26 mouse cellular contexts compared by ENCODE assay signal in the genomic region with DNA sequence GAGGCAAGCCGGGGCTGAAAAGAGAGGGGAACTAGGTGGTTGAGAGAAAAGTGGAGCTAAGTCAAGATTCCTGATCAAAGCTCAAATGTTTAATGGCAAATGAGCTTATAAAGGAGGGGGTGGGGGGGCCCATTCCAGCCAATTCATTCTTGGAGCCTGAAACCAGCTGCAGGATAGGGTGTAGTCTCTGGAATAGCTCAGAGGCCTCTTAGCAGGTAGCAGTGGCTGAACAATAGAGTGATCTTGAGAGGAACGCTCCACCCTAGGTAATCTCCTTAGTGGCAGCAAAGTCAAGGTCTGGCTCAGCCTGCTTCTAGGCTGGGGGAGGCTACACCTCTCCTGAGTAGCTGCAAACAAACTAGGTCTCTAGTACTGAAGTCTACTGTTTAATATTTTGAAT.
"Had no signal": no experiment of that assay in that cellular context is flagged by ENCODE, and none has a peak within 500 bp of the region (broad histone marks: within the 10 kb centered on the region; RNA-seq: fewer than 3 reads in every experiment).

No protein-coding gene starts in this region.

- H3K4me1 ChIP-seq: heart, embryonic 13.5 days; heart, embryonic 15.5 days; hindbrain, embryonic 13.5 days; hindbrain, embryonic 15.5 days; kidney, embryonic 15.5 days; limb, embryonic 13.5 days; limb, embryonic 15.5 days; liver, embryonic 13.5 days had no signal

- H3K4me2 ChIP-seq: heart, embryonic 11.5 days; heart, embryonic 13.5 days; heart, embryonic 15.5 days; hindbrain, embryonic 13.5 days; hindbrain, embryonic 15.5 days; kidney, embryonic 15.5 days; limb, embryonic 13.5 days; limb, embryonic 15.5 days; liver, embryonic 13.5 days had no signal

- H3K9me3 ChIP-seq: heart, embryonic 13.5 days; heart, embryonic 15.5 days; hindbrain, embryonic 13.5 days; hindbrain, embryonic 15.5 days; kidney, embryonic 15.5 days; limb, embryonic 15.5 days; liver, embryonic 13.5 days had no signal

- H3K27ac ChIP-seq: heart, adult 2 months; heart, embryonic 13.5 days; heart, embryonic 15.5 days; hindbrain, embryonic 13.5 days; hindbrain, embryonic 15.5 days; hindbrain, postnatal 0 days; kidney, embryonic 15.5 days; kidney, postnatal 0 days; limb, embryonic 13.5 days; limb, embryonic 15.5 days; liver, embryonic 13.5 days had no signal

- H3K9ac ChIP-seq: heart, embryonic 13.5 days; heart, embryonic 15.5 days; hindbrain, embryonic 13.5 days; hindbrain, embryonic 15.5 days; kidney, embryonic 15.5 days; limb, embryonic 13.5 days; limb, embryonic 15.5 days; liver, embryonic 13.5 days had no signal

- H3K27me3 ChIP-seq: heart, embryonic 13.5 days; heart, embryonic 15.5 days; hindbrain, embryonic 13.5 days; hindbrain, embryonic 15.5 days; kidney, embryonic 15.5 days; limb, embryonic 13.5 days; limb, embryonic 15.5 days; liver, embryonic 13.5 days had no signal

- H3K4me3 ChIP-seq: heart, adult 2 months; heart, embryonic 13.5 days; heart, embryonic 15.5 days; hindbrain, embryonic 13.5 days; hindbrain, embryonic 15.5 days; kidney, embryonic 15.5 days; limb, embryonic 13.5 days; limb, embryonic 15.5 days; liver, embryonic 13.5 days had no signal

- ATAC-seq: hindbrain, postnatal 0 days; intestine, embryonic 16.5 days had no signal

- H3K36me3 ChIP-seq: heart, embryonic 13.5 days; heart, embryonic 15.5 days; hindbrain, embryonic 13.5 days; hindbrain, embryonic 15.5 days; kidney, embryonic 15.5 days; limb, embryonic 13.5 days; limb, embryonic 15.5 days; liver, embryonic 13.5 days had no signal

- DNase-seq: gastrocnemius, postnatal 14 days; gastrocnemius, postnatal 36 days; heart, adult 11 months; heart, adult 2 months; heart, postnatal 14 days; heart, postnatal 36 days; kidney, adult 11 months; kidney, adult 2 months; kidney, adult 9 months; kidney, postnatal 25 days; kidney, postnatal 4 days; layer of hippocampus, adult 9-11 months; layer of hippocampus, postnatal 36 days; left cerebral cortex, postnatal 4 days; liver, embryonic 13.5 days had no signal
